Mouse (Mus musculus): ENCODE data around the gene Mif.

DNA sequence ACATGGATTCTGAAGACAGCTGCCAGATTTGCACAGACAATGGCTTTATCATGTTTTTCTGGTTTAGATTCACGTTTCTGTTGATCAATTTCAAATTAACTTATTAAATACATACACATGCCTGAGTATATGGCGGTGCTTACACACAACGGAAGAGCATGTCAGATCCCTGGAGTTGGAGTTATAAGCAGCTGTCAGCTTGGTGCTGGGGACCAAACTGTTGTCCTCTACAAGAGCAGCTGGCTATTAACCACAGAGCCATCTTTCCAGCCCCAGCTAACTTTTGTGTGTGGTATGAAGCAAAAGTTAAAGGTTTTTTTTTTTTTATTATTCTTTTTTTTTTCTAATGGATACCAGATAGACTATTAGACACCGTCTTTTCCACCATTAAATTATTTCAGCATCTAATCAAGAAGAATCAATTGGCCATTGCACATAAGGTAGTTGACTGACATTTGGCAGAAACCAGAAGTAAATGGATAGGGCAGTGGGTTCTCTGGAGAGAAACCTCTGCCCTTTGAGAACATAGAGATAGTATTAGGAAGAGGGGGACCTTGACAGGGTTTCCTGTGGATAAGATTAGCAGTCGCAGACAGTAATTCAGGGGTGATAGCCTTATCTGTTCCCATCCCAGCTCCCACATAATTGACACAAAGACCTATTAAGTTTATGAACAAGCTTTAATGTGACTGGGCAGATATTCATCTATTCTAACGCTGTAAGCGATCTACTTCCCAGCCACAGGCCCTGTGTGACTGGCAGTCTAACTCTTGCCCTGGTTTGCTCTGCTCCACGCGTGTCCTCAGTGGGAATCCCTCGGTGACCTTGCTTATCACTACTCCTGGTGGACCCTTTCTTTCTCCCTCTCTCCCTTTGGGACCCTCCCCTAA is 12.2 kb upstream of the Mif start:
- TF ChIP-seq MAX (IDR thresholded peaks at IDR 0.05) (no peak), CTCF (IDR thresholded peaks at IDR 0.05; ENCODE audit: control insufficient read depth, insufficient read depth, insufficient read length) (no peak), MYOG (IDR thresholded peaks at IDR 0.05; ENCODE audit: control insufficient read depth, extremely low read depth, insufficient read length) (no peak), CEBPB (IDR thresholded peaks at IDR 0.05; ENCODE audit: low read depth) (no peak), MYOD1 (IDR thresholded peaks at IDR 0.05; ENCODE audit: control insufficient read depth, insufficient read length, low read depth) (no peak), USF1 (IDR thresholded peaks at IDR 0.05; ENCODE audit: low read depth) (no peak)

Data from C2C12 (cell line).